Mouse (Mus musculus): ENCODE measurements around the gene Ppp2r5a.

GRCm38 (mm10) chr1:191417111-191417510, 14.0 kb upstream of the Ppp2r5a start:
- TF ChIP-seq CTCF (conservative IDR thresholded peaks at IDR 0.05 in 1 of 2, IDR thresholded peaks at IDR 0.05 in 1 of 2; ENCODE audit: low read depth in 2 of 2, low read length in 2 of 2) (no peak), POLR2AphosphoS2 (IDR thresholded peaks at IDR 0.05; ENCODE audit: low read depth, low read length) (no peak), GABPA (IDR thresholded peaks at IDR 0.05; ENCODE audit: insufficient replicate concordance, low read depth, low read length) (no peak), POLR2A (IDR thresholded peaks at IDR 0.05; ENCODE audit: low read depth, low read length) (no peak), HCFC1 (IDR thresholded peaks at IDR 0.05; ENCODE audit: low read depth, low read length) (no peak), SIN3A (IDR thresholded peaks at IDR 0.05; ENCODE audit: low read length) (no peak), SMC3 (IDR thresholded peaks at IDR 0.05; ENCODE audit: low read depth, low read length) (no peak)

All from CH12.LX (cell line).